Mouse (Mus musculus) midbrain, postnatal 0 days (tissue): Measurements from ENCODE around the gene Trpc7. TPM values are rescaled to one million over a fixed set of nuclear protein-coding genes. Genes with fewer than 3 reads are reported as not detected.

Experiments
- ATAC-seq: fragments of 200-750 bp; cut with Nextera tagmentation; 2 replicates; pipeline ENCODE4 v1.8.0; 2017; ENCODE audit warnings: moderate number of reproducible peaks, mild to moderate bottlenecking, moderate TSS enrichment, moderate library complexity; ENCODE audit not compliant: low FRiP score
- DNase-seq: peaks from one replicate; pipeline ENCODE4 v3.0.0-alpha.2; 2015; ENCODE audit warnings: low spot score
- H3K27ac ChIP-seq: fragments of 300-500 bp; sonication (generic); 2 replicates; pipeline ENCODE4 v1.5.1; 2014; ENCODE audit warnings: low read depth, mild to moderate bottlenecking, low read length, mixed read lengths
- H3K27me3 ChIP-seq: fragments of 300-500 bp; sonication (generic); 2 replicates; pipeline ENCODE4 v1.6.1; 2014; ENCODE audit warnings: low read length, control low read depth, mixed read lengths; ENCODE audit not compliant: insufficient read depth
- H3K36me3 ChIP-seq: fragments of 300-500 bp; sonication (generic); 2 replicates; pipeline ENCODE4 v1.6.1; 2014; ENCODE audit warnings: low read length, control low read depth, mixed read lengths; ENCODE audit not compliant: insufficient read depth
- H3K4me1 ChIP-seq: fragments of 300-500 bp; sonication (generic); 2 replicates; pipeline ENCODE4 v1.6.1; 2014; ENCODE audit warnings: mild to moderate bottlenecking, control low read depth, antibody characterized with exemption, low read length, mixed read lengths; ENCODE audit not compliant: insufficient read depth
- H3K4me2 ChIP-seq: fragments of 300-500 bp; sonication (generic); 2 replicates; pipeline ENCODE4 v1.6.1; 2014; ENCODE audit warnings: low read depth, mild to moderate bottlenecking, low read length, mixed read lengths; ENCODE audit not compliant: poor library complexity, severe bottlenecking
- H3K4me3 ChIP-seq: fragments of 300-500 bp; sonication (generic); 2 replicates; pipeline ENCODE4 v1.5.1; 2014; ENCODE audit warnings: low read depth, mild to moderate bottlenecking, low read length, moderate library complexity
- H3K9ac ChIP-seq: fragments of 300-500 bp; sonication (generic); replicated peaks from 2 replicates; pipeline ENCODE4 v1.6.1; 2014; ENCODE audit warnings: mild to moderate bottlenecking, low read length, moderate library complexity, mixed read lengths; ENCODE audit not compliant: poor library complexity, severe bottlenecking
- H3K9me3 ChIP-seq: fragments of 300-500 bp; sonication (generic); 2 replicates; pipeline ENCODE4 v1.6.1; 2016; ENCODE audit warnings: low read length, control low read depth
- CTCF ChIP-seq: IDR thresholded peaks from 2 replicates; pipeline ENCODE4 v1.5.1; 2016; ENCODE audit warnings: antibody characterized with exemption, mild to moderate bottlenecking
- WGBS: fragments of 180-500 bp; shearing (Covaris S2); extraction: QIAGEN DNeasy Blood & Tissue Kit; methylation state at CpG from one replicate; pipeline ENCODE4 v1.1.7; 2014; 5-methylcytosine and 5-hydroxymethylcytosine counted together
- polyA plus RNA-seq: library from polyadenylated mRNA; unstranded; fragments of >200 nt; fragmentation: Nextera tagmentation; extraction: Ambion mirVana; gene quantifications from 2 replicates; pipeline ENCODE4 v1.2.1, GENCODE M21; 2015
- total RNA-seq: library from RNA; depleted of rRNA; stranded (reverse); fragments of >200 nt; gene quantifications from 2 replicates; pipeline ENCODE4 v1.2.3, GENCODE M21; 2014

Trpc7 gene
- total and polyA plus RNA-seq, 2 experiments from 2014 or later: 4.7 to 8.3 TPM

DNA sequence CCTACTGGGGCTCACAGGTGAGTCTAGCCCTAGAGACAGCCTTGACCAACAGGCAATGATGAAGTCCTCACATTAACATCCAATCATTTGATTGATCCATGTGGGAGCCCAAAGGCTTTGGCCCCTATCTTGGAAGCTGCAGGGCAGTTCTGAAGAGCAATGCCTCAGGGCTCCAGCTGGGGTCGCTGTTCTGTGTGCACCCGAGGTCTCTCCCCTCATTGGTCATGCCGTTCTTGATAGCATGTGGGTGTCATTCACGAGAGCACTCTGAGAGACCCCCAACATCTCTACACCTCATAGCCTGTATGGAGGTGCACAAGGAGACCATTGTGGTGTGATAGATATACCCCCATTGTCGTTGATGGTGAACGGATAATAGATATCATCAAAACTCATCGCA lies 18.9 kb upstream of the Trpc7 start:
- Histone ChIP-seq H3K36me3 (no peaks in the 10 kb centered on the region), H3K4me3 (no peak overlapping the region), H3K4me2 (no peak overlapping the region), H3K27ac (no peak overlapping the region), H3K4me1 (no peaks in the 10 kb centered on the region), H3K9ac (no peak overlapping the region), H3K9me3 (no peaks in the 10 kb centered on the region), H3K27me3 (no peaks in the 10 kb centered on the region)
- ATAC-seq: no peak
- no peak for DNase-seq
- WGBS: 84% methylated on average over 7 of the region's 7 CpGs
- TF ChIP-seq CTCF: no peak

DNA sequence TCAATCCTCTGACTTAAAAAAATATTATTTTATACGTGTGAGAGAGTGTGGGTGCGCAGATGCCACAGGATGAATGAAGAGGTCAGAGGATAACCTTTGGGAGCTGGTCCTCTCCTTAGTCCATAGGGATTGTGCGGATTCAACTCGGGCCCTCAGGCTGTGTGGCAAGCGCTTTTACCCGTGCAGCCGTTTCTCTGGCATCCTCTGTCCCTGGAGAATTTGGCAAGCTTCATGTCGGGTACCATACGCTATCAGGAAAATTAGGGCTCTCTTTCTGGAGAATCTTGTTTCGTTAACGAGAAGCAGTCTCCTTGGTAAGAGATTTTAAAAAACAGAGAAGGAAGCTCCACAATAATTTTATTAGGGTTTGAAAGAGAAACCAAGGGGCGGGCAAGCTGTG lies 15.3 kb upstream of the Trpc7 start:
- Histone ChIP-seq H3K9me3 (no peaks in the 10 kb centered on the region), H3K27me3 (no peaks in the 10 kb centered on the region), H3K4me2 (no peak overlapping the region), H3K36me3 (no peaks in the 10 kb centered on the region), H3K9ac (no peak overlapping the region), H3K4me3 (no peak overlapping the region), H3K27ac (no peak overlapping the region), H3K4me1 (no peaks in the 10 kb centered on the region)
- WGBS: 62% methylated on average over 12 of the region's 12 CpGs
- TF ChIP-seq CTCF: no peak
- DNase-seq: no peak
- ATAC-seq: no peak

DNA sequence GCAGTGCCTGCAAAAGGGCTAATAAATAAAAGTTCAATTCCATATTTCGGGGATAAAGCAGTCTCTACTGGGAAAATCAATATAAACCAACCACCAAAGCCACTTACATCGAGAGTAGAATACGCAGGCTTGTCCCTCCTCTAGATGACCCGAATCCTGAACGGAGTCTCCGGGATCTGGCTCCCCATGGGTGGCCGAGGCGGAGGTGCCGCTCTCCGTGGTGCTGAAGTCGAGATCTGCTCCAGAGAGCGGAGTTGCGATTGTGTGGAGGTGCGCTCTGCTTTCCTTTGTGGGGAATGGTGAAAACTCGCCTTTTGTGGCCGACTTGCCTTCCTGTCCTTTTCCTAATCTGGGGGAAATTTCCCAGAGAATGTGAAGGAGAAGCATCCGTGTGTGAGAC lies 407 bp downstream of the Trpc7 start:
- H3K4me3 ChIP-seq: peak overlapping the region; percentile 32
- H3K4me1 ChIP-seq: no peaks in the 10 kb centered on the region
- peak overlapping the region; percentile 59; the same call in 1 of the 2 replicates for H3K27ac ChIP-seq
- H3K27me3 ChIP-seq: no peaks in the 10 kb centered on the region
- H3K9me3 ChIP-seq: no peaks in the 10 kb centered on the region
- no peak for TF ChIP-seq CTCF
- WGBS: 2% methylated on average over 17 of the region's 17 CpGs
- DNase-seq (peak; percentile 47), ATAC-seq (no peak)
- H3K36me3 ChIP-seq: no peaks in the 10 kb centered on the region
- peak overlapping the region; percentile 30; the same call in 1 of the 2 replicates for H3K9ac ChIP-seq
- H3K4me2 ChIP-seq: peak overlapping the region; percentile 37

DNA sequence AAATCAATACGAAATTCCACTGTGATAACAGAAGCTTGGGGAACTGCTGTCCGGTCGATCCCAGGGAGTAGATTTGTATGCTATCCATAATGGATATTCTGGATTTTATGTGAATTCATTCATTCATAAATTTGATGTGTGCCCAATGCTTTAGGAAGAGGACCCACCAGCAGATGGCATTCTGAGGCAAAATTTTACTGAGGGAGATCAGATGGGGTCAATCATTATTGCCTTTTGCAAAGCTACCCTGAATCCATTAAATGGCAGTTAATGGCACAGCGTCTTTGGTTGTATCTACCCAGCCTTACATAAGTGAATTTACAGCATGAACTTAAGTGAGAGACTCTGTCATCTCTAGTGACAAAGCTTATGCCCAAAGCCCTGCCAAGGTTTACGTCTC lies 1.2 kb downstream of the Trpc7 start:
- H3K9ac ChIP-seq: no peak overlapping the region
- peak; percentile 63 for TF ChIP-seq CTCF
- ATAC-seq (no peak), DNase-seq (peak; percentile 48)
- H3K27me3 ChIP-seq: no peaks in the 10 kb centered on the region
- peak overlapping the region; percentile 37 for H3K4me2 ChIP-seq
- no peak overlapping the region for H3K27ac ChIP-seq
- H3K4me3 ChIP-seq: peak overlapping the region; percentile 32
- no peaks in the 10 kb centered on the region for H3K9me3 ChIP-seq
- WGBS: 60% methylated on average over 5 of the region's 5 CpGs
- no peaks in the 10 kb centered on the region for H3K36me3 ChIP-seq
- no peaks in the 10 kb centered on the region for H3K4me1 ChIP-seq

DNA sequence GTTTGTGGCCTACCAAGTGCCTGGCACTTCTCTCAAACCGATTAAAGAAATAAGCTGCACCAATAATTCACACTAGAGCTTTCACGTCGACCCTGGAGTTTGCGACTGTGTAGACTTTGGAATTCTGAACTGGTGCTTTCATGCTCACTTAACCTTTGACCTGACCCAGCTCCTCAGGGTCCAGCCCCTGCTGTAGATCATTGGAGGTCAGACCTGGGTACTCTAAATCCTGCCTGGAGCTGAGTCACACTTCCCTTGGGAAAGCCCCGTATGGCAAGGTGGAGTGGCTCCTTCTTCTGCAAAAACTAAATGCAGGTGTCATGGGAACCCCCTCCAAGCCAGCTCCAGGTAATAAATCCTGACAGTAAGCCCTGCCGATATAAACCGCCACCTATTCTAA lies 5.9 kb downstream of the Trpc7 start:
- Histone ChIP-seq H3K4me2 (no peak overlapping the region), H3K27me3 (no peaks in the 10 kb centered on the region), H3K9me3 (no peaks in the 10 kb centered on the region), H3K9ac (no peak overlapping the region), H3K27ac (no peak overlapping the region), H3K4me1 (no peaks in the 10 kb centered on the region), H3K4me3 (no peak overlapping the region), H3K36me3 (peaks cover 8% of the 10 kb centered on the region; the same call in 1 of the 2 replicates)
- DNase-seq (no peak), ATAC-seq (no peak)
- 50% methylated on average over 7 of the region's 7 CpGs for WGBS
- TF ChIP-seq CTCF: no peak

DNA sequence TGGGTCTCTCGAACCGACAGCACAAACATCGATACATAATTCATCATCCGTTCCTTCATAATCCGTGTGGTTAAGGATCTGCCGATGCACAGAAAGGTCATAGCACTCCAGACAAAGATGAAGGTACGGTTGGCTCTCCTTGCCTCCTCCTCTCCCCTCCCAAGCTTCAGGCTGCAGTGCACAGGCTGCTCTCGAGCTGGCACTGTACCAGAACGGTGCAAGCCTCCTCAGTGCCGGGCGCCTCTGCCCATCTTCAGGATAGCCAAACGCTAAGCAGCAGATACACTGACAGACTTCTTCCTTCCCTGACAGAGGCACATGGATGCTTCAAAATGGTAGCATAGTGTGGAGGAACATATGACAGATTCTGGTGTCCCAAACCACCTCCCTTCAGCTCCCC lies 12.9 kb downstream of the Trpc7 start:
- H3K27ac ChIP-seq: no peak overlapping the region
- no peak for DNase-seq
- peaks cover 8% of the 10 kb centered on the region; the same call in 1 of the 2 replicates for H3K36me3 ChIP-seq
- no peaks in the 10 kb centered on the region for H3K27me3 ChIP-seq
- no peak for TF ChIP-seq CTCF
- no peaks in the 10 kb centered on the region for H3K9me3 ChIP-seq
- WGBS: 74% methylated on average over 12 of the region's 12 CpGs
- H3K4me3 ChIP-seq: no peak overlapping the region
- H3K9ac ChIP-seq: no peak overlapping the region
- no peak overlapping the region for H3K4me2 ChIP-seq
- no peaks in the 10 kb centered on the region for H3K4me1 ChIP-seq
- no peak for ATAC-seq
